Mouse (Mus musculus) cortical plate, adult 2 months (tissue): ENCODE measurements around the gene Zfp941.

ENCODE experiments used
- CTCF ChIP-seq: fragments of 200-500 bp; IDR thresholded peaks from 2 replicates; pipeline ENCODE4 v1.5.1; 2011; ENCODE audit warnings: mild to moderate bottlenecking, control low read depth, low read length; ENCODE audit not compliant: insufficient read depth; ENCODE audit errors: extremely low read depth
- POLR2A ChIP-seq: fragments of 200-500 bp; IDR thresholded peaks from 2 replicates; pipeline ENCODE4 v1.6.1; 2011; ENCODE audit warnings: mild to moderate bottlenecking, low read length, control low read depth; ENCODE audit not compliant: insufficient read depth; ENCODE audit errors: extremely low read depth

GRCm38 (mm10) chr7:140836243-140837115 is 14.5 kb upstream of the Zfp941 start:
- TF ChIP-seq CTCF, result no peak
- TF ChIP-seq POLR2A, result no peak
